Mouse (Mus musculus): ENCODE measurements around the gene Tor1a. TPM values are rescaled to one million over a fixed set of nuclear protein-coding genes. Genes with fewer than 3 reads are reported as not detected.
"Not testable (repeated sequence)": the region's sequence is repeated elsewhere in the genome, so short reads cannot be mapped to it uniquely, and the experiment has no call there.

The Tor1a gene
- polyA plus RNA-seq, 1 experiment from 2014 or later = 82.9 TPM

GRCm38 (mm10) chr2:30942116-30942515 lies 25.6 kb downstream of the Tor1a start:
- H3K4me1 ChIP-seq (ENCODE audit: insufficient read depth); H3K27me3 ChIP-seq (ENCODE audit: insufficient read depth, low read length); H3K9ac ChIP-seq (replicated peaks); ATAC-seq; H3K27ac ChIP-seq (ENCODE audit: low read depth); H3K36me3 ChIP-seq (replicated peaks; ENCODE audit: insufficient read depth, low read length); DNase-seq; H3K9me3 ChIP-seq (ENCODE audit: low read length): not testable (repeated sequence)
- peak overlapping the region; percentile 63 for H3K4me3 ChIP-seq (ENCODE audit: low read depth, low read length)
- 26% methylated on average over 7 of the region's 7 CpGs for WGBS (ENCODE audit: insufficient replicate concordance)
- H3K4me2 ChIP-seq (ENCODE audit: low read depth, low read length) = peak overlapping the region; percentile 68
- peak; percentile 28; the same call in 1 of the 2 replicates for TF ChIP-seq CTCF (IDR thresholded peaks at IDR 0.05; ENCODE audit: low read depth)

GRCm38 (mm10) chr2:30941586-30941985 lies 26.1 kb downstream of the Tor1a start:
- WGBS (ENCODE audit: insufficient replicate concordance) = 63% methylated on average over 5 of the region's 5 CpGs
- no peak overlapping the region for H3K9ac ChIP-seq (replicated peaks)
- no peak for ATAC-seq

DNA sequence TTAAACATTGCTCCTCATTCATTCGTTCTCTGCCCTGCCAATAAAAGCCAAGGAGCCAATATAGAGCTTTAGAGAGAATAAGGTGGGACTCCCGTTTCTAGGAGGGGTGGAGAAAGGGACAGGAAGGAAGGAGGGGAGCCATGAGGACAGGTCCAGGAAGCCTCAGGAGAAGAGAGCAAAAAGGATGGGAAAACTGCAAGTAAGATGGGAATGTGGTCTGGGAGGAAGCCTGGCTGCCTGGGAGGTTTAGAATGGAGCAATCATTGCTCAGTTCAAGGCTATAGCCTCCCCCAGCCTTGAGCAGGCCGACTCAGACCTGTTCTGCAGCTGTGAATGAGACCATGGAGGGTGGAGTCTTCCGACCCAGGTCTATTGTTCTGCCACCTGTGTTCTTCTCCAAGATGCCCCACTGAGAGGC lies 29.1 kb downstream of the Tor1a start:
- TF ChIP-seq CTCF (IDR thresholded peaks at IDR 0.05; ENCODE audit: low read depth) (no peak), EP300 (IDR thresholded peaks at IDR 0.05; ENCODE audit: low read depth) (no peak)
- no peak overlapping the region for H3K4me2 ChIP-seq (ENCODE audit: low read depth, low read length)
- ATAC-seq = no peak
- no peaks in the 10 kb centered on the region for H3K4me1 ChIP-seq (ENCODE audit: insufficient read depth)
- H3K4me3 ChIP-seq (ENCODE audit: low read depth, low read length) = no peak overlapping the region
- 46% methylated on average over 4 of the region's 4 CpGs for WGBS (ENCODE audit: insufficient replicate concordance)
- no peaks in the 10 kb centered on the region for H3K9me3 ChIP-seq (ENCODE audit: low read length)
- H3K27me3 ChIP-seq (ENCODE audit: insufficient read depth, low read length) = no peaks in the 10 kb centered on the region
- no peak for DNase-seq
- H3K9ac ChIP-seq (replicated peaks) = no peak overlapping the region
- no peak overlapping the region for H3K27ac ChIP-seq (ENCODE audit: low read depth)
- H3K36me3 ChIP-seq (replicated peaks; ENCODE audit: insufficient read depth, low read length) = no peaks in the 10 kb centered on the region

More at GRCm38 (mm10) chr2:30941586-30941985, 26.1 kb downstream of the Tor1a start:
- Histone ChIP-seq H3K4me1 (ENCODE audit: insufficient read depth) (no peaks in the 10 kb centered on the region), H3K36me3 (replicated peaks; ENCODE audit: insufficient read depth, low read length) (no peaks in the 10 kb centered on the region), H3K9me3 (ENCODE audit: low read length) (no peaks in the 10 kb centered on the region), H3K27me3 (ENCODE audit: insufficient read depth, low read length) (no peaks in the 10 kb centered on the region), H3K4me3 (ENCODE audit: low read depth, low read length) (no peak overlapping the region), H3K27ac (ENCODE audit: low read depth) (no peak overlapping the region), H3K4me2 (ENCODE audit: low read depth, low read length) (no peak overlapping the region)
- no peak for DNase-seq
- TF ChIP-seq EP300 (IDR thresholded peaks at IDR 0.05; ENCODE audit: low read depth) = no peak
- no peak for TF ChIP-seq CTCF (IDR thresholded peaks at IDR 0.05; ENCODE audit: low read depth)

DNA sequence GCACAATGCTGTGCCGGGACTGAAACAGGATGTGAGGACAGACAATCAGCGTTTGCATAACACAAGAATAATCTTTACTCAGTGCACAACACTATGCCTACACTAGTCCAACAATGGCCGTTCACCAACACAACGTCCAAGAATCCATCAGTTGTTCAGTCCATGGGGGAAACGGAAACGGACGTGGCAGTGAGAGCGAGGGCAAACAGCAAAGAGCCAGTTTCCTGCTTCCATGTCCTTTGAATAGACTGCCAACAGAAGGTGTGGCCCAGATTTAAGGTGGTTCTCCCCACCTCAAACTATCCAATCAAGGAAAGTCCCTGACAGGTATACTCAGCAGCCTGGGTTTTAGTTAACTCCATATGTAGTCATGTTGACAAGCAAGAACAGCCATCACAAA lies 30.0 kb downstream of the Tor1a start:
- ATAC-seq = no peak
- no peak for TF ChIP-seq EP300 (IDR thresholded peaks at IDR 0.05; ENCODE audit: low read depth)
- no peak for TF ChIP-seq CTCF (IDR thresholded peaks at IDR 0.05; ENCODE audit: low read depth)
- no peak overlapping the region for H3K27ac ChIP-seq (ENCODE audit: low read depth)
- H3K9me3 ChIP-seq (ENCODE audit: low read length) = no peaks in the 10 kb centered on the region
- no peak overlapping the region for H3K4me2 ChIP-seq (ENCODE audit: low read depth, low read length)
- H3K4me1 ChIP-seq (ENCODE audit: insufficient read depth) = no peaks in the 10 kb centered on the region
- no peak overlapping the region for H3K4me3 ChIP-seq (ENCODE audit: low read depth, low read length)
- 69% methylated on average over 8 of the region's 8 CpGs for WGBS (ENCODE audit: insufficient replicate concordance)
- H3K36me3 ChIP-seq (replicated peaks; ENCODE audit: insufficient read depth, low read length) = no peaks in the 10 kb centered on the region
- no peak overlapping the region for H3K9ac ChIP-seq (replicated peaks)
- no peaks in the 10 kb centered on the region for H3K27me3 ChIP-seq (ENCODE audit: insufficient read depth, low read length)
- no peak for DNase-seq

- 81% methylated on average over 3 of the region's 3 CpGs for WGBS (ENCODE audit: insufficient replicate concordance)
- DNase-seq (no peak), ATAC-seq (no peak)
- Histone ChIP-seq H3K9me3 (ENCODE audit: low read length) (no peaks in the 10 kb centered on the region), H3K27ac (ENCODE audit: low read depth) (no peak overlapping the region), H3K9ac (replicated peaks) (no peak overlapping the region), H3K4me3 (ENCODE audit: low read depth, low read length) (no peak overlapping the region), H3K4me1 (ENCODE audit: insufficient read depth) (no peaks in the 10 kb centered on the region), H3K27me3 (ENCODE audit: insufficient read depth, low read length) (no peaks in the 10 kb centered on the region), H3K4me2 (ENCODE audit: low read depth, low read length) (no peak overlapping the region), H3K36me3 (replicated peaks; ENCODE audit: insufficient read depth, low read length) (no peaks in the 10 kb centered on the region)
- TF ChIP-seq EP300 (IDR thresholded peaks at IDR 0.05; ENCODE audit: low read depth) (no peak), CTCF (IDR thresholded peaks at IDR 0.05; ENCODE audit: low read depth) (no peak)
Observed at GRCm38 (mm10) chr2:30936808-30937207, 30.9 kb downstream of the Tor1a start.

DNA sequence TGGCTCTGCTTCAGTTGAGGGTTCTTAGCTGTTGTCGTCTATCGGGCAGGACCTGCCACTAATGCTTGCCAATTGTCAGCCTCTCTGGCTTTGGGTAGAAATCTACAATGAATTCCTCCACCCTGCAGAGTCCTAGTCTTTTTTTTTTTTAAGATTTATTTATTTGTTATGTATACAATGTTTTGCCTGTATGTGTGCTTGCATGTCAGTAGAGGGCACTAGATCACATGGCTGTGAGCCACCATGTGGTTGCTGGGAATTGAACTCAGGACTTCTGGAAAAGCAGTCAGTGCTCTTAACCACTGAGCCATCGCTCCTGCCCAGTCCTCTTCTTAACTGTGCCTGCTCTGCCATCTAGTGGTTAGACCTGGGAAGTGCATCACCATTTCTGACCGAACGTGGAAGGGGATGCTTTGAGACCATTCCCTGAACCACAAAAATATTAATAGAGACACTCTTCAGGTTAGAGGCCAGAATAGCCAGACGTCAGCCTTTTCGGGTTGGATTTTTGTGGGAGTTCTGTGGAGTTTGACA lies 33.7 kb downstream of the Tor1a start:
- TF ChIP-seq EP300 (IDR thresholded peaks at IDR 0.05; ENCODE audit: low read depth) = no peak
- peak; percentile 95 for TF ChIP-seq CTCF (IDR thresholded peaks at IDR 0.05; ENCODE audit: low read depth)
- WGBS (ENCODE audit: insufficient replicate concordance) = 16% methylated on average over 7 of the region's 7 CpGs
- Histone ChIP-seq H3K27me3 (ENCODE audit: insufficient read depth, low read length) (no peaks in the 10 kb centered on the region), H3K4me3 (ENCODE audit: low read depth, low read length) (no peak overlapping the region), H3K36me3 (replicated peaks; ENCODE audit: insufficient read depth, low read length) (no peaks in the 10 kb centered on the region), H3K9ac (replicated peaks) (no peak overlapping the region), H3K4me1 (ENCODE audit: insufficient read depth) (peaks cover 11% of the 10 kb centered on the region), H3K9me3 (ENCODE audit: low read length) (no peaks in the 10 kb centered on the region), H3K4me2 (ENCODE audit: low read depth, low read length) (no peak overlapping the region), H3K27ac (ENCODE audit: low read depth) (no peak overlapping the region)
- peak; percentile 75 for DNase-seq
- ATAC-seq = peak; percentile 34; the same call in 1 of the 2 replicates

DNA sequence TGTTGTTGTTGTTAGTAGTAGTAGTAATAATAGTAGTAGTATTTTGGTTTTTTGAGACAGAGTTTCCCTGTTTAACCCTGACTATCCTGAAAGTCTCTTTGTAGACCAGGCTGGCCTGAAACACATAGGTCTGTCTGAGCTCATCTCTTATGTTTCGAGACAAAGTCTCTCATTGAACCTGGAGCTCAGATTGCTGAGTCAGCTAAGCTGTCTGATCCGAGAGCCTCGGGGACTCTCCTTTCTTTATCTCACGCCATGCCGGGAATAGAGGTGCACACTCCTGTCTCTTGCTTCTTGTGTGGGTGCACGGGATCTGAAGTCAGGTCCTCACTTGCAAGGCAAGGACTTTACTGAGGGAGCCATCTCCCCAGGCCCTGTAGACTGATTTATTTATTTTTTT lies 34.7 kb downstream of the Tor1a start:
- H3K4me3 ChIP-seq (ENCODE audit: low read depth, low read length) = no peak overlapping the region
- H3K9ac ChIP-seq (replicated peaks) = no peak overlapping the region
- DNase-seq = no peak
- ATAC-seq = no peak
- no peaks in the 10 kb centered on the region for H3K9me3 ChIP-seq (ENCODE audit: low read length)
- H3K36me3 ChIP-seq (replicated peaks; ENCODE audit: insufficient read depth, low read length) = no peaks in the 10 kb centered on the region
- 72% methylated on average over 6 of the region's 6 CpGs for WGBS (ENCODE audit: insufficient replicate concordance)
- no peaks in the 10 kb centered on the region for H3K27me3 ChIP-seq (ENCODE audit: insufficient read depth, low read length)
- H3K4me1 ChIP-seq (ENCODE audit: insufficient read depth) = peaks cover 18% of the 10 kb centered on the region
- no peak overlapping the region for H3K27ac ChIP-seq (ENCODE audit: low read depth)
- no peak for TF ChIP-seq EP300 (IDR thresholded peaks at IDR 0.05; ENCODE audit: low read depth)
- no peak overlapping the region for H3K4me2 ChIP-seq (ENCODE audit: low read depth, low read length)
